Mouse (Mus musculus) heart, embryonic 11.5 days (tissue): ENCODE data around the gene Tmem160. TPM values are rescaled to one million over a fixed set of nuclear protein-coding genes. Genes with fewer than 3 reads are reported as not detected.

Source experiments
- ATAC-seq: fragments of 200-750 bp; cut with Nextera tagmentation; replicated peaks from 2 replicates; pipeline ENCODE4 v1.8.0; 2017; ENCODE audit warnings: moderate library complexity; ENCODE audit not compliant: insufficient number of reproducible peaks, low FRiP score, low TSS enrichment
- H3K27ac ChIP-seq: fragments of 300-500 bp; sonication (generic); 2 replicates; pipeline ENCODE4 v1.5.1; 2014; ENCODE audit warnings: mild to moderate bottlenecking, low read depth, low read length
- H3K27me3 ChIP-seq: fragments of 300-500 bp; sonication (generic); 2 replicates; pipeline ENCODE4 v1.6.1; 2014; ENCODE audit warnings: mild to moderate bottlenecking, low read length, mixed read lengths; ENCODE audit not compliant: control insufficient read depth, insufficient read depth
- H3K36me3 ChIP-seq: fragments of 300-500 bp; sonication (generic); 2 replicates; pipeline ENCODE4 v1.6.1; 2014; ENCODE audit warnings: mild to moderate bottlenecking, low read length, moderate library complexity, mixed read lengths; ENCODE audit not compliant: control insufficient read depth, insufficient read depth
- H3K4me1 ChIP-seq: fragments of 300-500 bp; sonication (generic); 2 replicates; pipeline ENCODE4 v1.6.1; 2014; ENCODE audit warnings: low read length; ENCODE audit not compliant: control insufficient read depth, insufficient read depth
- H3K4me2 ChIP-seq: fragments of 300-500 bp; sonication (generic); 2 replicates; pipeline ENCODE4 v1.6.1; 2014; ENCODE audit warnings: mild to moderate bottlenecking, moderate library complexity
- H3K4me3 ChIP-seq: fragments of 300-500 bp; sonication (generic); 2 replicates; pipeline ENCODE4 v1.5.1; 2014; ENCODE audit warnings: low read depth, low read length
- H3K9ac ChIP-seq: fragments of 300-500 bp; sonication (generic); 2 replicates; pipeline ENCODE4 v1.6.1; 2014; ENCODE audit warnings: mild to moderate bottlenecking, low read depth, low read length, moderate library complexity
- H3K9me3 ChIP-seq: fragments of 300-500 bp; sonication (generic); replicated peaks from 2 replicates; pipeline ENCODE4 v1.6.1; 2016; ENCODE audit warnings: low read length; ENCODE audit not compliant: control insufficient read depth
- WGBS: fragments of 180-500 bp; shearing (Covaris S2); extraction: QIAGEN DNeasy Blood & Tissue Kit; methylation state at CpG from one replicate; pipeline ENCODE4 v1.1.7; 2014; ENCODE audit not compliant: insufficient replicate concordance; 5-methylcytosine and 5-hydroxymethylcytosine counted together
- polyA plus RNA-seq: library from polyadenylated mRNA; unstranded; fragments of >200 nt; fragmentation: Nextera tagmentation; extraction: Ambion mirVana; gene quantifications from 2 replicates; pipeline ENCODE4 v1.2.1, GENCODE M21; 2014

Tmem160 gene
- polyA plus RNA-seq, 1 experiment from 2014 or later, result 69.4 TPM

GRCm38 (mm10) chr7:16471549-16471948 is 19.0 kb downstream of the Tmem160 start:
- Histone ChIP-seq H3K4me3 (no peak overlapping the region), H3K4me2 (no peak overlapping the region), H3K9me3 (no peaks in the 10 kb centered on the region), H3K4me1 (peaks cover 16% of the 10 kb centered on the region), H3K9ac (no peak overlapping the region), H3K36me3 (no peaks in the 10 kb centered on the region), H3K27me3 (peaks cover 59% of the 10 kb centered on the region), H3K27ac (no peak overlapping the region)
- WGBS, result 39% methylated on average over 9 of the region's 9 CpGs
- ATAC-seq, result no peak

DNA sequence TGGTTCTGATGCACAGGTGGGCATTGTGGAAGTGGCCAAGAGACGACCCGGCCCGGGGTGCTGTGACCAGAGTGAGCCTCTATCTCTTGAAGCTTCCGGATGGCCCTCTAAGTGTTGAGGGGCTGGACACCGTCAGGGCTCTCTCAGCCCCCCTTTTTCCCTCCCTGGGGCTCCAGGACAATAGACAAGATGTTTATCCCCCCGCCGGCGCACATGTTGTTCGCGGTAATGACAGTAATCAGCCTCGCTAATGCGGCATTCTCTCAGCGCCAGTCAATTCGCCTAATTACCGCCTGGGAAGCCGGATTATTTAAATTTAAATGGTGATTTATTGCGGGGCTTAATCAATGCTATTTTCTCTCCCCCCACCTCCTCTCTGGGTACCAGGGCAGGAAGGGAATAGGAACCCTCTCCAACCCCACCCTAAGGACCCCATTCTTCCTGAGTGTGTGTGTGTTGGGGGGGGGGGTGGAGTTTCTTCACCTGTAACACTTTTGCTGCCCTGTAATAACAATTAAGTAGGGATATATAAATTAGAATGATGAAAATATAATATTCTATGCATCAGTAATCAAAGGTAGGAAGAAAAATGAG is 19.6 kb downstream of the Tmem160 start:
- Histone ChIP-seq H3K27me3 (peaks cover 65% of the 10 kb centered on the region), H3K36me3 (no peaks in the 10 kb centered on the region), H3K4me3 (no peak overlapping the region), H3K27ac (no peak overlapping the region), H3K4me1 (peaks cover 18% of the 10 kb centered on the region), H3K9me3 (no peaks in the 10 kb centered on the region), H3K9ac (no peak overlapping the region), H3K4me2 (no peak overlapping the region)
- 9% methylated on average over 17 of the region's 17 CpGs for WGBS
- no peak for ATAC-seq

- Histone ChIP-seq H3K9ac (no peak overlapping the region), H3K4me2 (no peak overlapping the region), H3K27me3 (peaks cover 63% of the 10 kb centered on the region), H3K27ac (no peak overlapping the region), H3K36me3 (no peaks in the 10 kb centered on the region), H3K9me3 (no peaks in the 10 kb centered on the region), H3K4me1 (peaks cover 18% of the 10 kb centered on the region), H3K4me3 (no peak overlapping the region)
- WGBS, result 65% methylated on average over 8 of the region's 8 CpGs
- no peak for ATAC-seq
Measured at GRCm38 (mm10) chr7:16473847-16474246, 21.3 kb downstream of the Tmem160 start.

DNA sequence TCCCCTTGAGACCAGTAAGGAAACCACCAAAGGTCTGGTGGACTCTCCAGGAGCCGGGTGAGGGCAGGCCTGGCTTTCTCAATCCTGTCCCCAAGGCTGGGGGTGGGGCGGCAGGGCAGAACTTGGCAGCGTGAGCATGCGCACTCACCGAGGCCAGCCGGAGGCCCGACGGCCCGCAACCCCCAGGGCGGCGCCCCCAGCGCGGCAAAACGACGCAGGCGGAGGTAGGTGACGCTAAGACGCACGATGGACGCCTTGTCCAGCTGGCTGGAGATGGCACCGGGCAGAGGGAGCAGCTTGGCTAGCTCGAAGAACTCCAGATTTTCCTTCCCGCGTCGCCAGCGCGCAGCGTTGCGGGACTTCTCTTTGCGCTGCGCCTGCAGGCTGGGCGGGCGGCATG is 21.9 kb downstream of the Tmem160 start:
- 5% methylated on average over 33 of the region's 33 CpGs for WGBS
- peak overlapping the region; percentile 25 for H3K4me3 ChIP-seq

DNA sequence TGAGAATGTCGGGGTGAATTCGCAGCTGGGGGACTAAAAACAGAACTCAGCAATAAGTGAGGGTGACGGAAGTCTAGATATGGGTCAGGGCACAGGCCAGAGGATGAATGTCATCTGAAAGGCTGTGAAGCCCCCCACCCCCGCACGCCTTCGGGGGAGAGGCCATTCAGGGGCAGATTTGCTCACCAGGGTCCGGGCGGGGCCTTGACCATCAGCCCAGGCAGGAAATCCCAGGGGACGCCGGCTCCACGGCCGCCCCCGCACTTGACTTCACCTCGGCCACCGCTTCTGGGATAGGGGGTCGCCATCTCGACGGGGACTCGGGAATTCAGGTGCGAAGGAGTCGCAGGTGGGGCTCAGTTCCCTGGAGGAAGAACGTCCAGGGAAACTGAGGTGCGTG is 22.7 kb downstream of the Tmem160 start:
- H3K27ac ChIP-seq, result no peak overlapping the region
- H3K9ac ChIP-seq, result no peak overlapping the region
- H3K9me3 ChIP-seq, result no peaks in the 10 kb centered on the region
- ATAC-seq, result no peak
- H3K4me3 ChIP-seq, result peak overlapping the region; percentile 43
- peak overlapping the region; percentile 39; the same call in 1 of the 2 replicates for H3K4me2 ChIP-seq
- peaks cover 61% of the 10 kb centered on the region for H3K27me3 ChIP-seq
- H3K36me3 ChIP-seq, result no peaks in the 10 kb centered on the region
- peaks cover 18% of the 10 kb centered on the region for H3K4me1 ChIP-seq
- 4% methylated on average over 23 of the region's 23 CpGs for WGBS

More for the DNA sequence above, 21.9 kb downstream of the Tmem160 start:
- Histone ChIP-seq H3K4me1 (peaks cover 18% of the 10 kb centered on the region), H3K9ac (0 out of 2 replicates have a peak overlapping the region, but pooled peaks have one; percentile 22), H3K4me2 (peak overlapping the region; percentile 52), H3K9me3 (no peaks in the 10 kb centered on the region), H3K27me3 (peaks cover 62% of the 10 kb centered on the region), H3K27ac (no peak overlapping the region), H3K36me3 (no peaks in the 10 kb centered on the region)
- ATAC-seq, result no peak

GRCm38 (mm10) chr7:16475764-16476599 is 23.4 kb downstream of the Tmem160 start:
- H3K27ac ChIP-seq, result no peak overlapping the region
- H3K4me2 ChIP-seq, result peak overlapping the region; percentile 63
- ATAC-seq, result no peak
- H3K4me3 ChIP-seq, result peak overlapping the region; percentile 43
- H3K36me3 ChIP-seq, result no peaks in the 10 kb centered on the region
- WGBS, result 1% methylated on average over 58 of the region's 59 CpGs
- no peaks in the 10 kb centered on the region for H3K9me3 ChIP-seq
- H3K4me1 ChIP-seq, result peaks cover 18% of the 10 kb centered on the region
- H3K9ac ChIP-seq, result no peak overlapping the region
- peaks cover 61% of the 10 kb centered on the region for H3K27me3 ChIP-seq

GRCm38 (mm10) chr7:16476600-16476989 is 24.0 kb downstream of the Tmem160 start:
- WGBS, result under 1% methylated on average over 34 of the region's 34 CpGs
- H3K9me3 ChIP-seq, result no peaks in the 10 kb centered on the region
- H3K4me1 ChIP-seq, result peaks cover 18% of the 10 kb centered on the region
- no peaks in the 10 kb centered on the region for H3K36me3 ChIP-seq
- no peak for ATAC-seq
- H3K27me3 ChIP-seq, result peaks cover 55% of the 10 kb centered on the region
- peak overlapping the region; percentile 63 for H3K4me2 ChIP-seq
- no peak overlapping the region for H3K27ac ChIP-seq
- no peak overlapping the region for H3K9ac ChIP-seq
- peak overlapping the region; percentile 43 for H3K4me3 ChIP-seq

DNA sequence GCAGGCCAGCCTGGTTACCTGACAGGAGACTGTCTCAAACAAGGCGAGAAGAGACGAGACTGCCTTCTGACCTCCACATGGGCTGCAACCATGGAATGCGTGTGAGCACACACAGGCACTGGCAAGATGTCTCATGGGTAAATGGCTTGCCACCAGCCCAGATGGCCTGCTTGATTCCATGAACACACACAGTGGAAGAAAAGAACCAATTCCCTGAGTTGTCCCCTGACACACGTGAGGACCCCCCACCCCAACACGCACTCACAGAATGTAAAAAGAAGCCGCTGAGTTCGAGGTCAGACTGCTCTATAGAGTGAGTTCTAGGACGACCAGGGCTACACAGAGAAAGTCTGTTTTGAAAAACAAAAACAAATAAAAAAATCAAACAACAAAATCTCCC is 25.0 kb downstream of the Tmem160 start, which contains the start of gene Npas1:
Gene Npas1, minus strand, starts transcription at position 101 of the 400 bp plus-strand sequence.
- H3K4me2 ChIP-seq, result peak within 1 kb of the TSS; percentile 63
- no peaks in the 10 kb centered on the region for H3K9me3 ChIP-seq
- H3K4me3 ChIP-seq, result peak within 1 kb of the TSS; percentile 43
- peaks cover 46% of the 10 kb centered on the region for H3K27me3 ChIP-seq
- 76% methylated on average over 8 of the region's 8 CpGs for WGBS
- no peak for ATAC-seq
- peaks cover 18% of the 10 kb centered on the region for H3K4me1 ChIP-seq
- H3K27ac ChIP-seq, result no peak within 1 kb of the TSS
- no peaks in the 10 kb centered on the region for H3K36me3 ChIP-seq
- H3K9ac ChIP-seq, result no peak within 1 kb of the TSS
